Mouse (Mus musculus): Measurements from ENCODE around the gene Lhpp. TPM values are rescaled to one million over a fixed set of nuclear protein-coding genes. Genes with fewer than 3 reads are reported as not detected.

Lhpp gene
- polyA plus RNA-seq, 1 experiment from 2014 or later: 15.9 TPM

- H3K27me3 ChIP-seq (ENCODE audit: control insufficient read depth, insufficient read depth, low read depth, low read length): no peaks in the 10 kb centered on the region
- no peak for ATAC-seq (ENCODE audit: low read depth)
- H3K4me1 ChIP-seq (replicated peaks; ENCODE audit: control insufficient read depth, insufficient read depth, low read length): peaks cover 10% of the 10 kb centered on the region
- 59% methylated on average over 4 of the region's 4 CpGs for WGBS
- no peak overlapping the region for H3K4me2 ChIP-seq (ENCODE audit: low read depth, low read length)
- H3K27ac ChIP-seq (ENCODE audit: low read length): no peak overlapping the region
- no peak overlapping the region for H3K9ac ChIP-seq (ENCODE audit: low read length)
- H3K4me3 ChIP-seq (ENCODE audit: low read length): no peak overlapping the region
- H3K9me3 ChIP-seq (ENCODE audit: control insufficient read depth, low read length): no peaks in the 10 kb centered on the region
- H3K36me3 ChIP-seq (ENCODE audit: control insufficient read depth, insufficient read depth, low read length): no peaks in the 10 kb centered on the region; the same call in 1 of the 2 replicates
Observed at GRCm38 (mm10) chr7:132753518-132754388, 143.3 kb downstream of the Lhpp start.

- H3K4me3 ChIP-seq (ENCODE audit: low read length): no peak overlapping the region
- no peak overlapping the region for H3K27ac ChIP-seq (ENCODE audit: low read length)
- no peak overlapping the region for H3K9ac ChIP-seq (ENCODE audit: low read length)
- no peak overlapping the region for H3K4me2 ChIP-seq (ENCODE audit: low read depth, low read length)
- H3K36me3 ChIP-seq (ENCODE audit: control insufficient read depth, insufficient read depth, low read length): no peaks in the 10 kb centered on the region; the same call in none of the 2 replicates
- H3K9me3 ChIP-seq (ENCODE audit: control insufficient read depth, low read length): no peaks in the 10 kb centered on the region
- H3K27me3 ChIP-seq (ENCODE audit: control insufficient read depth, insufficient read depth, low read depth, low read length): no peaks in the 10 kb centered on the region
- ATAC-seq (ENCODE audit: low read depth): no peak
- peaks cover 10% of the 10 kb centered on the region for H3K4me1 ChIP-seq (replicated peaks; ENCODE audit: control insufficient read depth, insufficient read depth, low read length)
- 45% methylated on average over 3 of the region's 3 CpGs for WGBS
Observed at GRCm38 (mm10) chr7:132754389-132754750, 143.9 kb downstream of the Lhpp start.

Other genes starting within 250 kb of the Lhpp start
- gene Oat, start 34.2 kb upstream of the Lhpp start, polyA plus RNA-seq (2015; fragmentation: Nextera tagmentation; extraction: Ambion mirVana): 286 and 290 TPM in 2 replicates
- gene Nkx1-2, start 11.0 kb upstream of the Lhpp start, polyA plus RNA-seq (2015; fragmentation: Nextera tagmentation; extraction: Ambion mirVana): not detected in 2 replicates
- gene Fam53b, start 203.2 kb downstream of the Lhpp start, polyA plus RNA-seq (2015; fragmentation: Nextera tagmentation; extraction: Ambion mirVana): 33.5 and 36.0 TPM in 2 replicates
- 56.3 and 60.4 TPM in 2 replicates for gene Eef1akmt2, start 242.0 kb downstream of the Lhpp start, polyA plus RNA-seq (2015; fragmentation: Nextera tagmentation; extraction: Ambion mirVana)
- gene Abraxas2, start 248.6 kb downstream of the Lhpp start, polyA plus RNA-seq (2015; fragmentation: Nextera tagmentation; extraction: Ambion mirVana): 40.1 and 41.9 TPM in 2 replicates